Mouse (Mus musculus): ENCODE results near the gene Carns1.

DNA sequence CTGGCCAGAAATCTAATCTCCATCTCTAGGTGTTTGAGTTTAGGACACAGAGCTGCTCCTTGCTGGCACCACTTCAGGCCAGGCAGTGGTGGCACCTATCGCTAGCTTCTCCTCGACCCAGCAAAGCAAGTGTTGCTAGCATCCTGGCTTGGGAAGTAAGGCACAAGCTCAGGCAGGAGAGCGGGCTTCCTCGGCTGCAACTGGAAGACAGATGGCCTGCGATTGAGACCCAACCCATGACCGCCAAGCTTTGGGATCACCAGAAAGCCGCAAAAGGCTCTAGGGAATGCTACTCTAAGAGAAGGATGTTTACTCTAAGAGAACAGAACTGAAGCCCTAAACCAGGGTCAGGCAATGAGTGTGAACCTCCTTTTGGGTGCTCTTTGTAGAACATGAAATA is 45.8 kb downstream of the Carns1 start:
- no peak for TF ChIP-seq CTCF (IDR thresholded peaks at IDR 0.05)
- no peak for TF ChIP-seq POLR2A (IDR thresholded peaks at IDR 0.05; ENCODE audit: insufficient read depth, low read depth, low read length)
